Mouse (Mus musculus): ENCODE results near the gene Vsx1.

Gene Vsx1

GRCm38 (mm10) chr2:150667065-150667819 is 21.9 kb downstream of the Vsx1 start:
- peak; percentile 74 to 90 for DNase-seq

DNA sequence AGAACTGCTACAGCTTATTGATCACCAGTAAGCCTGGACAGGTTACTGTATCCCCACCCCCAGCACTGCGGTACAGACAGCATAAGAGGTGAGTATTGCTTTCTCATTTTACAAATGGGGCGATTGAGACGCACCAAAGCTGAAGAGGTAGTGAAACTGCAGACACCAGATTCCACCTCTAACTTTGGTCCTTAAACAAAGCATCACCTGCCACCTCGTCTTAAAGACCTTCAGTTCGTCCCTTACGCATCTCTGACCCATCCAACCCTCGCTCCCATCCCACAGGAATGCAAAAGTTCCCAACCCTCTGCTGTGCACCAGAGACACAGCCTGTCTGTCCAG is 22.5 kb downstream of the Vsx1 start:
- no peak for DNase-seq

DNA sequence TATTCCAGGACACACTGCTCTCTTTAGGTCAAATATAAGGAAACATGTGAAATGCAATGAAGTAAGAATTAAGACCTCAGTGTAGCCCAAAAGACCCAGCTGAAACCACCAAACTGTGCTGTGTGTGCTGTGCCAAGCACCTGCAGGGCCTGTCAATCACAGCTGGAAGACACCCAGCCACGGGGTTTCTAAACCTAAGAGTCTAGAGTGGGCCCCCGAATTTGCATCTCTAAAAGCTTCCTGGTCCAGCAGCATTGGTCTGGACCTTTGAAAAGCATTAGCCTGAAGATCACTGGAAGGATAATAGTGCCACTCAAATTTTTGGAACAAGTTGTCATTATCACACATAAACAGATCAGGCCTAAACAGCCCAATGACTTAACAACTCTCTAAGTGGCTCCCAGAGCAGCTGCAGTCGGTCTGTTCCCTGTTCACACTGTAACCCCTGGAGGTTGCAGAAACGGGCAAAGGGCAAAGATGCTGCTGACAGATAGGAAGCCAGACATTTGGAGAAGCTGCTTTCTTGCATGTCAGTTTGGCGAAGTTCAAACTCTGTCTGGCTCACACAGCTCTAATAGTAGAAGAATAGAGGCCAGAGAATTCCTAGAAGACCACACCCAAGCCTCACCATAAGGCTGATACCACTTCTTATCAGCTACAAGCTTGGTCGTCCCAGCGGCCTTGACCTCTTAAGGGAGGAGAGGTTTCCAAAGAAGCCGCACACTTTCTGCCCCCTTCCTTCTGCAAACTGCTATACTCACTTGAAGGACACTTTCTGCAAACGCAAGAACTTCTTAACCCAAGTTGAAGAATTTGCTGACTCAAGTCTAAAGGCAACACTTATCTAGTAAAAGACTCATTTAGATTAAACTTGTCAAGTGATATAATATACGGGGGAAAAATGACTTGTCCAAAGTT is 23.4 kb downstream of the Vsx1 start:
- DNase-seq, result peak; percentile 46 to 60

DNA sequence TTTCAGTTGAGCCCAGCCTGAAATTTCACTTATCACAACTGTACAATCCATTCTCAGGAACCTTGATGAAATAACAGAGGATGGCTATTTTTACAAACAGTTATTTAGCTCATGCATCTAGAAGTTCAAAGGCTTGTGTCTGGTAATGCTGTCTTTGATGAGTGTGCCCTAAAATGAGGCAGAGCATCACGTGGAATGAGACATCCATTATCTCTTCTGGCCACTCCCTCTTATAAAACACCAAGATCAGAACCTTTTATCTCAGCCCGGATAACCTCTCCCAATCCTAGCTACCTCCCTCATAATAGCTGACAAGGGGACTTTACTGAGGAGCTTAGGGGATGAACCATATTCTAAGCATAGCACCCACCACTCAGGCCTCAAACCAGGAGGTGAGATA is 24.2 kb downstream of the Vsx1 start:
- no peak for DNase-seq

- no peak for DNase-seq
Measured at GRCm38 (mm10) chr2:150664152-150664920, 24.8 kb downstream of the Vsx1 start.

- DNase-seq, result no peak
Measured at GRCm38 (mm10) chr2:150663255-150663654, 25.9 kb downstream of the Vsx1 start.

- DNase-seq, result no peak
Measured at GRCm38 (mm10) chr2:150662007-150662406, 27.2 kb downstream of the Vsx1 start.

GRCm38 (mm10) chr2:150660668-150661451 is 28.3 kb downstream of the Vsx1 start:
- no peak for DNase-seq

DNA sequence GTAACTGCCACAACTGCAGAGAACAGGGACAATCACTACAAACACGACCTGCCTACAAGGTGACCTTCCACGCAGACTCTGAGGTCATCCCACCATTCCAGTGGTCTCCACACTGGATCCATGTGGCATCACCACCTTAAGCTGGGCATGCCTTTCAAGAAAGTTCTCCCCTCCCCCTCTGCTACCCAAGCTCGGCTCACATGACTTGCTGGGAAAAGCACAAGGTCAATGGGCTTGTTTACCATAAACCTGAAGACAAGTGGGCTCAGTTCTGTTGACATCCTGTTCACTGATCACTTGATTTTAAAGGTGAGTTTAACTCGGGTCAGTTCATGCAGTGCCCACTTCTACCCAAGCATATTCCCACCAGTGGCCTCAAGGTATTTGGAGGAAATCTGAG is 29.1 kb downstream of the Vsx1 start:
- DNase-seq, result no peak

DNA sequence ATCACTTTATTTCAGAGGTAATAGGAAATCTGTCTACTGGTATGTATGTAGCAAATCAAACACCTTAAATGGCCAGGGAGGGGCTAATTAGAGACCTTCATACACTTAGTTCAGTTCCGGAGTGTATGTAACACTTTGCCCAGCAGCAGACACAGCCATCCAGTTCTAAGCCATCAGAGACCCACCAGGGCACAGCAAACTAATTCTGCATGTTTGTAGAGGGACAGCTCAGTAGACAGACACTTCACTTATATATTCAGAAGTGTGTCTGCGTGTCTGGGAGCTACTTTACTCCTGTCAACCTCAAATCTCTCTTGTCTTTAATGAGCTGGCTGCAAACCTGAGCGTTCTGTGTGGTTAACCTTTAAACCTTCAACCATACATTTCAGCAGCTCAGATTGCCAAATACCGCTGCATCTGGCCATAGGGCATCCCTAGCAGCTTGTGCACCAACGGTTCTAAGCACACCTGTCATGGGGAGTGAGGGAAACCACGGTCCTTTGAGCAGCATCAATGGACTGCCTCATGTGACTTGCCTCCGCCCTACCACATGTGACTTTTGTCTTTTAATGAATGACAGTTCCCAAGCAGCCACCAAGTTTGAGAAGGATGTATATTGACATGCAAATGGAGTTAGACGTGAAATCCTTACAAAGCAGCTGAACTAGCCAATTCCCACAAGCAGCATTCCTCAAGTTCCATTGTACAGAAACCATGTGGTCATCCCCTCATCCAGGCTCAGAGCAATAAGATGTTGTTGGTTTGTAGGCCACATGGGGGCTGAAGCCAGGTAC is 32.0 kb downstream of the Vsx1 start:
- DNase-seq, result peak; percentile 38 to 72

DNA sequence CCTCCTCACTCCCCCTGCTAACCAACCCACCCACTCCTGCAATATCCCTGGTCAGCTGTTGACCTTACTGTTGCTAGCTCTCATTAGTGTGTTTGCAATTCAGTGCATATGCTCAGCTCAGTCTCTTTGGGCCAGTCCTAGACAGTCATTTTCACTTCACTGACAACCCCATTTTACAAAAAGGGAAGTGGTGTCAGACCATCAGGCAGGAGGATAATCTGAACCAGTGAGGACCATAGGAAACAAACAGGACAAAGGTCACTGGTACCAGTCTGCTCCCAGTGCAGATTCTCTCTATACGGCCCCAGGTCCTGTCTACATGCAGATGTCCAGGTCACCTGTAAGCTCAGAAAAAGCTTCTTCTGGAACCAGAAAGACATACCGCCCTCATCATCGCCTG is 33.0 kb downstream of the Vsx1 start:
- DNase-seq, result no peak

- DNase-seq, result no peak
Measured at GRCm38 (mm10) chr2:150655290-150655689, 33.9 kb downstream of the Vsx1 start.

DNA sequence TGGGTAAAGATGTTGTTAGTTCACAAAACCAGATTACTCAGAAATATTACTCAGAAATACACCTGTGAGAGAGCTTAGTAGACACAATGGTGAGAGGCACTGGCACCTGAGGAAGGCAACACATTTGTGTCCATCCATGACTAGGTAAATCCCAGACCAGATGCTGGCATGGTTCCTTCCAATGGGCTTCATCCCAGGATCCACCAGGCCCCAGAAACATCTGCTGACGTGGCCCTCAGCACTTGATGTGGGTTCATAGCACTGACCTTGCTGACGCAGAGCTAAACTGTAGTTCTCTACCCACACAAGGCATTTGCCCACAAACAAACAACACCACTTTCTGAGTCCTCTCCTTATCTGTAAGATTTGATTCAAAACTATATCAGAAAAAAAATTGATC is 34.3 kb downstream of the Vsx1 start:
- DNase-seq, result no peak

DNA sequence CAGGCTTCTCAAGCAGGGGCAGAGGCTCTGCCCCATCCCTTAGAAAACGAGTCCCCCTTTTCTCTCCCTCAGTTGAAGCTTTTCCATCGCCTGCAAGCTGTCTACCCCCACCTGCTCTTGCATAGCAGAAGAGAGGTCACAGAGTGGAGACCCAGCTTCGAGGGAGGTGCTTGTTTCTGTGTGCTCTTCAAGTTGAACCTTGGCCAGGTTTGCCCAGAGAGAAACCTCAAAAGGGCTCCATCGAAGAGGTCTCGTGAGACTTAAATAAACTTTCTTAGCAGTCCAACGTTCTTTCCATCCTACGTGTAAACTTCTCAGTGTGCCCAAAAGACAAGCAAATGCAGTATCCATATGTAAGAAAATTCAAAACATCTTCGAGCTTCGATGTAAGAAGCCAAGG is 37.8 kb downstream of the Vsx1 start:
- no peak for DNase-seq

- no peak for DNase-seq
Measured at GRCm38 (mm10) chr2:150650511-150651074, 38.6 kb downstream of the Vsx1 start.

- DNase-seq, result no peak
Measured at GRCm38 (mm10) chr2:150648300-150648895, 40.8 kb downstream of the Vsx1 start.

DNA sequence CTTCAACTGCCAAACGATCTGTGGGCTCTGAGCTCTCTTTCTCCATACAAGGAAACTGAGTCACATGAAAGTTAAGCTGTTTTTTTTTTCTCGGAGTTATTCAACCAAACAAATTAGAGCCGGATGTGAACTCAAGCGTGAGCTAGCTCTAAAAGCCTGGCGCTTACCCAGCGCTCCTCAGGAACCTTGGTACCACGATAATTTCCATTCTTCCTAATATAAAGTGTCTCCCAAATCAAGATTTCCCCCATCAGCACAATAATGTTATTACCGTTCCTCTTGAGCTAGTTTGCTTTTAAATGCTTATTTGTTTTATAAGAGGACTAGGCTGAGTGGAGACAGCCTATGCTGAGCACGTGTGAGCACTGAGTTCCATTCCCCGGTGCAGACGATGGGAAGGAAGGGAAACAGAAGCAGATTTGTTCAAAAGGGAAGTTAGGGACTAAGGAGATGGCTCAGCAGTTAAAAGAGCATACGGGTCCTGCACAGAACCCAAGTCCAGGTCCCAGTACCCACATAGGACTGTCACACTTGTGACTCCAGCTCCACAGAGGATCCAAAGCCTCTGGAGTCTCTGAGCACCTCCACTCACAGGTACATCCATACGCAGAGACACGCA is 41.4 kb downstream of the Vsx1 start:
- no peak for DNase-seq

GRCm38 (mm10) chr2:150646411-150647121 is 42.6 kb downstream of the Vsx1 start:
- no peak for DNase-seq

DNA sequence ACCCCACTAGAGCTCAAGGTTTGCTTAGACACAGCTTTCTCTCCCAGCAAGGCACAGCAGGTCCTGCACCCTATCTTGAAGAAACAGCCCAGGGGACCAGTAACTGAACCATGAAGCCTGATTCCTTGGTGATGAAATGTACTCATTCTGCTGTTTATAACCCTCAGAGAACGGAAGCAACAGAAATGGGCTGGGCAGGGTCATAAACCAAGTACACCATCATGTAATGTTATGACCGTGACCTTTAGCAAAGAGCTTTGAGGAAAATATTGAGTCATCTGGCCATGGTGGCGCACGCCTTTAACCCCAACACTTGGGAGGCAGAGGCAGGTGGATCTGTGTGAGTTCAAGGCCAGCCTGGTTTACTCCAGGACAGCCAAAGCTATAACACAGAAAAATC is 43.9 kb downstream of the Vsx1 start:
- no peak for DNase-seq
